Mouse (Mus musculus) liver, embryonic 16.5 days (tissue): Measurements from ENCODE around the gene Ccdc153. TPM values are rescaled to one million over a fixed set of nuclear protein-coding genes. Genes with fewer than 3 reads are reported as not detected.

ENCODE experiments used
- ATAC-seq: fragments of 200-750 bp; cut with Nextera tagmentation; 2 replicates; pipeline ENCODE4 v1.8.0; 2017; ENCODE audit warnings: low read depth, mild to moderate bottlenecking, moderate number of reproducible peaks, moderate library complexity
- H3K27ac ChIP-seq: fragments of 300-500 bp; sonication (generic); 2 replicates; pipeline ENCODE4 v1.5.1; 2014; ENCODE audit warnings: mild to moderate bottlenecking, low read length
- H3K27me3 ChIP-seq: fragments of 300-500 bp; sonication (generic); 2 replicates; pipeline ENCODE4 v1.6.1; 2014; ENCODE audit warnings: low read depth, low read length, mixed read lengths; ENCODE audit not compliant: control insufficient read depth, insufficient read depth
- H3K36me3 ChIP-seq: fragments of 300-500 bp; sonication (generic); 2 replicates; pipeline ENCODE4 v1.6.1; 2014; ENCODE audit warnings: mild to moderate bottlenecking; ENCODE audit not compliant: control insufficient read depth, insufficient read depth
- H3K4me1 ChIP-seq: fragments of 300-500 bp; sonication (generic); 2 replicates; pipeline ENCODE4 v1.6.1; 2014; ENCODE audit warnings: low read depth, low read length, mixed read lengths; ENCODE audit not compliant: control insufficient read depth
- H3K4me2 ChIP-seq: fragments of 300-500 bp; sonication (generic); 2 replicates; pipeline ENCODE4 v1.6.1; 2014; ENCODE audit warnings: low read depth, low read length, mixed read lengths
- H3K4me3 ChIP-seq: fragments of 300-500 bp; sonication (generic); 2 replicates; pipeline ENCODE4 v1.5.1; 2014; ENCODE audit warnings: low read depth, mild to moderate bottlenecking, low read length
- H3K9ac ChIP-seq: fragments of 300-500 bp; sonication (generic); 2 replicates; pipeline ENCODE4 v1.6.1; 2014; ENCODE audit warnings: low read depth, low read length
- H3K9me3 ChIP-seq: fragments of 300-500 bp; sonication (generic); replicated peaks from 2 replicates; pipeline ENCODE4 v1.6.1; 2016; ENCODE audit warnings: low read length; ENCODE audit not compliant: control insufficient read depth
- WGBS: fragments of 180-500 bp; shearing (Covaris S2); extraction: QIAGEN DNeasy Blood & Tissue Kit; methylation state at CpG from one replicate; pipeline ENCODE4 v1.1.7; 2014; ENCODE audit not compliant: insufficient replicate concordance; 5-methylcytosine and 5-hydroxymethylcytosine counted together
- polyA plus RNA-seq: library from polyadenylated mRNA; unstranded; fragments of >200 nt; fragmentation: Nextera tagmentation; extraction: Ambion mirVana; gene quantifications from 2 replicates; pipeline ENCODE4 v1.2.1, GENCODE M21; 2015

Ccdc153 gene
- polyA plus RNA-seq, 1 experiment from 2014 or later, result not detected

GRCm38 (mm10) chr9:44249181-44250146, 9.0 kb downstream of the Ccdc153 start:
- H3K9ac ChIP-seq, result no peak overlapping the region
- H3K9me3 ChIP-seq, result no peaks in the 10 kb centered on the region
- WGBS, result 40% methylated on average over 26 of the region's 26 CpGs
- no peak overlapping the region for H3K4me3 ChIP-seq
- no peak overlapping the region for H3K27ac ChIP-seq
- H3K4me1 ChIP-seq, result peaks cover 5% of the 10 kb centered on the region
- no peaks in the 10 kb centered on the region for H3K27me3 ChIP-seq
- H3K4me2 ChIP-seq, result peak overlapping the region; percentile 26; the same call in 1 of the 2 replicates
- no peaks in the 10 kb centered on the region for H3K36me3 ChIP-seq
- ATAC-seq, result peak; percentile 69

- Histone ChIP-seq H3K36me3 (no peaks in the 10 kb centered on the region), H3K27me3 (no peaks in the 10 kb centered on the region), H3K9ac (no peak overlapping the region), H3K27ac (no peak overlapping the region), H3K9me3 (no peaks in the 10 kb centered on the region), H3K4me1 (peaks cover 5% of the 10 kb centered on the region), H3K4me2 (no peak overlapping the region), H3K4me3 (no peak overlapping the region)
- no peak for ATAC-seq
- 32% methylated on average over 4 of the region's 4 CpGs for WGBS
Measured at GRCm38 (mm10) chr9:44250445-44250844, 10.0 kb downstream of the Ccdc153 start.

GRCm38 (mm10) chr9:44251314-44251713, 10.8 kb downstream of the Ccdc153 start, which contains the start of gene Pdzd3:
TSS of gene Pdzd3 (minus strand) at chr9:44251471.
- Histone ChIP-seq H3K27ac (no peak within 1 kb of the TSS), H3K4me1 (peaks cover 5% of the 10 kb centered on the region), H3K9me3 (no peaks in the 10 kb centered on the region), H3K4me3 (no peak within 1 kb of the TSS), H3K27me3 (no peaks in the 10 kb centered on the region), H3K4me2 (no peak within 1 kb of the TSS), H3K9ac (no peak within 1 kb of the TSS), H3K36me3 (no peaks in the 10 kb centered on the region)
- 68% methylated on average over 10 of the region's 10 CpGs for WGBS
- ATAC-seq, result no peak

GRCm38 (mm10) chr9:44253441-44253840, 13.0 kb downstream of the Ccdc153 start:
- Histone ChIP-seq H3K27ac (no peak overlapping the region), H3K4me3 (no peak overlapping the region), H3K9ac (no peak overlapping the region), H3K4me1 (peaks cover 3% of the 10 kb centered on the region), H3K4me2 (no peak overlapping the region), H3K36me3 (no peaks in the 10 kb centered on the region), H3K27me3 (no peaks in the 10 kb centered on the region), H3K9me3 (no peaks in the 10 kb centered on the region)
- WGBS, result 71% methylated on average over 6 of the region's 6 CpGs
- no peak for ATAC-seq

GRCm38 (mm10) chr9:44254508-44255135, 14.1 kb downstream of the Ccdc153 start:
- WGBS, result 34% methylated on average over 4 of the region's 5 CpGs
- H3K36me3 ChIP-seq, result no peaks in the 10 kb centered on the region
- H3K4me2 ChIP-seq, result no peak overlapping the region
- peaks cover 2% of the 10 kb centered on the region for H3K4me1 ChIP-seq
- H3K4me3 ChIP-seq, result no peak overlapping the region
- no peaks in the 10 kb centered on the region for H3K9me3 ChIP-seq
- no peak overlapping the region for H3K9ac ChIP-seq
- no peak for ATAC-seq
- H3K27me3 ChIP-seq, result no peaks in the 10 kb centered on the region
- H3K27ac ChIP-seq, result no peak overlapping the region

- Histone ChIP-seq H3K36me3 (no peaks in the 10 kb centered on the region), H3K4me2 (no peak overlapping the region), H3K27ac (peak overlapping the region; percentile 14; the same call in 1 of the 2 replicates), H3K27me3 (no peaks in the 10 kb centered on the region), H3K4me3 (no peak overlapping the region), H3K9ac (no peak overlapping the region), H3K9me3 (no peaks in the 10 kb centered on the region), H3K4me1 (no peaks in the 10 kb centered on the region; the same call in none of the 2 replicates)
- no peak for ATAC-seq
- WGBS, result 69% methylated on average over 6 of the region's 6 CpGs
Measured at GRCm38 (mm10) chr9:44255136-44255521, 14.7 kb downstream of the Ccdc153 start.

DNA sequence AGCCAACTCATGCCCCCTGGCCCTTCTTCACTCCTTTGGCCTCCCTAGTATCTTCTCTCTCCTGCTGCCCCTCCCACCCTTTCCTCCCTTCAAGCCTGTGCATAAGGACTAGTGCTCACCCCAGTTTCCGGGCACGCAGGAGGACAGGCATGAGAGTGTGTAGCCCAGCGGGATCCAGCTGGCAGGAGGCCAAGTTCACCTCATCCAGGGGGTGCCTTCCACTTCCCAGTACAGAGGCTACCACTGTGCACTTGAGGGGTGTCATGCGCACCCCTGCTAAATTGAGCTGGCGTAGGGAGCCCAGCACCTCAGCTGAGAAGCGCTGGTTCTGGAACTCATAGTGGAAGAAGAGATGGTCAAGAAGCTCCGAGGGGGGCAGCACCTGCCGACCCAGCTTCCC, 15.7 kb downstream of the Ccdc153 start:
- Histone ChIP-seq H3K4me2 (no peak overlapping the region), H3K9me3 (no peaks in the 10 kb centered on the region), H3K27me3 (no peaks in the 10 kb centered on the region), H3K4me3 (no peak overlapping the region), H3K4me1 (no peaks in the 10 kb centered on the region; the same call in 1 of the 2 replicates), H3K36me3 (no peaks in the 10 kb centered on the region), H3K27ac (0 out of 2 replicates have a peak overlapping the region, but pooled peaks have one; percentile 17), H3K9ac (no peak overlapping the region)
- 80% methylated on average over 8 of the region's 8 CpGs for WGBS
- no peak for ATAC-seq

GRCm38 (mm10) chr9:44259014-44259413, 18.5 kb downstream of the Ccdc153 start:
- WGBS, result 51% methylated on average over 10 of the region's 10 CpGs
- no peak overlapping the region for H3K4me2 ChIP-seq
- H3K9me3 ChIP-seq, result no peaks in the 10 kb centered on the region
- no peak overlapping the region; the same call in 1 of the 2 replicates for H3K9ac ChIP-seq
- no peaks in the 10 kb centered on the region for H3K36me3 ChIP-seq
- H3K27me3 ChIP-seq, result no peaks in the 10 kb centered on the region
- no peak overlapping the region for H3K4me3 ChIP-seq
- no peak for ATAC-seq
- peak overlapping the region; percentile 39 for H3K27ac ChIP-seq
- no peaks in the 10 kb centered on the region; the same call in 1 of the 2 replicates for H3K4me1 ChIP-seq

DNA sequence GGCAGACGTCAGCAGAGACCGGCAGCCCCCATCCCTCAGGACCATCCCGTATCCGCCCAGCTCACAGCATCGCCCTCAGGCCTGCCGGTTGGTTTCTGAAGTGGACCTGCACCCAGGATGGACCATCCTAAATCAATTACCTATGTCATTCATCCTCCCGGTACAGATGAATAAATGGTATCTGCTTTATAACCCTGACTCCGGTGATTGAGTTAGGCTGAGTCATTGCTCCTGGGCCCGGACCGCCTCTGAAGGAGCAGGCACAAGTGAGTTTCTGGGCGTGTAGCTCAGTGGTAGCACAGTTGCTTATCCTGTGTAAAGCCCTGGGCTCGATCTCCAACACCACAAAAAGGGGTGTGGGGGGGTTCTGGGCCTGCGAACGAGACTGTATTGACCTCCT, 20.9 kb downstream of the Ccdc153 start:
- Histone ChIP-seq H3K9me3 (no peaks in the 10 kb centered on the region), H3K9ac (no peak overlapping the region), H3K4me2 (no peak overlapping the region), H3K4me3 (no peak overlapping the region), H3K27me3 (no peaks in the 10 kb centered on the region), H3K36me3 (no peaks in the 10 kb centered on the region), H3K4me1 (no peaks in the 10 kb centered on the region; the same call in 1 of the 2 replicates), H3K27ac (no peak overlapping the region)
- whole genome bisulfite sequencing, result 75% methylated on average over 14 of the region's 14 CpGs
- no peak for ATAC-seq
